ENCODE assay signal across 13 mouse cellular contexts in the genomic region with DNA sequence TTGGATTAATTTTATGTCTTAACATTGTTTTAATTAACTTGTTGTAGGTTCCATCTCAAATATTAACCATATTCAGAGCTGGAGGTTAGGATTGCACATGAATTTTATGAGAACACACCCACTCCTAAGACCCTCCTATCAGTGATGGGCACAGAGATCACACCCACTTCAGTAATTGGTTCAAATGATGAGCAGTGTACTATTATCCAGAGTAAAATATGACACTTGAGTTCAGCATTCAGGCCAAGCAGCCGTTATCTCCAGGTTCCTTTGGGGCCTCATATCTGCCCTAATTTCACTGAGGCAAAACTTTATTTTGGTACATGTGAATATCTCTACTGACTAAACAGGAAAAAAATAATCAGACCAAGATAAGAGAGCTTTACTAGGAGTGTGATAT.
"Had no signal": no experiment of that assay in that cellular context is flagged by ENCODE, and none has a peak within 500 bp of the region (broad histone marks: within the 10 kb centered on the region; RNA-seq: fewer than 3 reads in every experiment).

No protein-coding gene starts in this region.

- H3K36me3 ChIP-seq: limb, embryonic 10.5 days; midbrain, embryonic 13.5 days had no signal

- H3K4me3 ChIP-seq: left cerebral cortex, adult 2 months; limb, embryonic 10.5 days; megakaryocyte, embryonic 14.5 days; midbrain, embryonic 13.5 days had no signal

- H3K9me3 ChIP-seq: limb, embryonic 10.5 days; megakaryocyte, embryonic 14.5 days; midbrain, embryonic 13.5 days had no signal

- H3K4me1 ChIP-seq: limb, embryonic 10.5 days; megakaryocyte, embryonic 14.5 days; midbrain, embryonic 13.5 days had no signal

- H3K4me2 ChIP-seq: midbrain, embryonic 13.5 days had no signal

- H3K27me3 ChIP-seq: megakaryocyte, embryonic 14.5 days; midbrain, embryonic 13.5 days had no signal

- H3K27ac ChIP-seq: left cerebral cortex, adult 2 months; limb, embryonic 10.5 days; midbrain, embryonic 13.5 days had no signal

- ATAC-seq: intestine, postnatal 0 days; lung, postnatal 0 days; midbrain, embryonic 13.5 days had no signal

- DNase-seq: kidney, adult 8-10 months; kidney, postnatal 4 days; lung, adult 2 months; lung, postnatal 4 days; right cerebral cortex, postnatal 25 days; thymus, adult 18-20 months; thymus, postnatal 14 days had no signal

- H3K9ac ChIP-seq: midbrain, embryonic 13.5 days had no signal
